Mouse (Mus musculus) left cerebral cortex, postnatal 25 days (tissue): ENCODE measurements around the gene Ezh1. TPM values are rescaled to one million over a fixed set of nuclear protein-coding genes. Genes with fewer than 3 reads are reported as not detected.

Experiments
- DNase-seq, 2 experiments: peaks; one replicate each; pipeline ENCODE4 v3.0.0; 2022; ENCODE audit warnings: low spot score in 2 of 2, mixed read lengths in 1 of 2
- intact Hi-C: fragments of 180-260 bp; cut with DNase I; formaldehyde crosslinking; loops from one replicate; pipeline ENCODE4 v1.15.1; 2025
- total RNA-seq, 2 experiments: library from RNA; stranded (reverse); gene quantifications; 2 replicates each; pipeline ENCODE4 v1.2.3; 2021

The Ezh1 gene
- total RNA-seq, 2 experiments from 2014 or later: 42.8 to 48.5 TPM

DNA sequence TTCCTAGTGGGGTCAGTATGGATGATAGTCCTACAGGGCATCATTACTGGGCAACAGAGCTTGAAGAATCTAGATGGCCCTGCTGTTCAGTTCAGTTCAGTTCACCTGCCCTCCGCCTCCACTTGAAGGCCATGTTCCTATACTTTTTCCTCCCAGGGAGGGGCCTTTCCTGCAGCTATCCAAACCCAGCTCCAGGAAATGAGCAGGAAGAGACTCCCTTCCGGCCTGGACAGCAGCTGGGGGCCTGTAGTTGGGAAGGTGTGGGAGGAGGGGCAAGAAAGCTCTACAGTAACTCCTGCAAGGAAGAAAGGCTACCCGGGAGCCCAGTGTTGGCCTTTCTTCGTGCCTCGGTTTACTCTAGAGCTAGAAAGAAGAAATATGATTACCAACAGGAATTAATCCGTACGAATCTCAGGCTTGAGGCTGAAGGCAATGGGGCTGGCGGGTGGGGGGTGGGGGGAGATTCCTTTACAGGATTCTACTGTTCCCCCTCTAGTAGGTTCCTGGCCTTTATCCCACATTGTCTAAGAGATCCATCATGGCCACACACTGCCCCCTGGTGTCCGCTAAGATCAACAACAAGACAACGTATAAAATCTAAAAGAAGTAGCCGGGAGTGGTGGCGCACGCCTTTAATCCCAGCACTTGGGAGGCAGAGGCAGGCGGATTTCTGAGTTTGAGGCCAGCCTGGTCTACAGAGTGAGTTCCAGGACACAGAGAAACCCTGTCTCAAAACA, 22.2 kb upstream of the Ezh1 start:
- intact Hi-C loops: no loop called here
- peak; percentile 66 to 69 for DNase-seq

DNA sequence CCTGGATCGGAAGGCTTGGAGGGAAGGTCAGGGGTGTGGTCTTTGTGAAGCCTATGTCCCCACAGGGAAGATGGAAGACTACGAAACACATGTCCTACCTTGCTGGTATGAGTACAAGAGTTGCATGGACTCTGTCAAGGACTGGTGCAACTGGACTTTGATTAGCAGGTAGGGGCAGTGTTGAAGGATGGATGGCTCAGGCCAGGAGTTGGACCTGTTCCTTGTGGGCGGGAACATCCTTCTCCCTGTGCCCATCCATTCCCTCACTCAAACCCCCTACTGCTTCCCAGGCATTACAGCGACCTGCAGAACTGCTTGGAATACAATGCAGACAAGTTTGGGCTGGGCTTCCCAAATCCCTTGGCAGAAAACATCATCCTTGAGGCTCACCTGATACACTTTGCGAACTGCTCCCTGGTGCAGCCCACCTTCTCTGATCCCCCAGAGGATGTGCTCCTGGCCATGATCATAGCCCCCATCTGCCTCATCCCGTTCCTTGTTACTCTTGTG, 21.3 kb upstream of the Ezh1 start:
- no peak for DNase-seq
- intact Hi-C loops: loop anchor here (2.0 kb wide), 1 partner anchor 17 kb away; no protein-coding TSS in a partner anchor

DNA sequence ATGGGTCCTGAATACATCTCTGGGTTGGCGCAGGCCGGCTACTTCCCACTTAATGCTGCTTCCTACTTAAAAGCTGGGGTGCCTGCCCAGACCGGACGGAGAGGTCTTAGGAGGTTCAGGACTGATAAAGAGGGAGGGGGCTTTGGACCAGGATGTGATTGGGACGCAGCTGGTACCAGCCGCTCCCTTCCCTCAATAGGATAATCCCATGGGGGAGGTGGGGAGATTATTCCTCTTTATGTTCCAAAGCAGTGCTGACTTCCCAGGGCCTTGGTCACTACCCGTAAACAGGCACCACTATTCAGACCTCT, 20.4 kb upstream of the Ezh1 start:
- DNase-seq: no peak
- intact Hi-C loops: loop anchor here (2.0 kb wide), 1 partner anchor 16 kb away; no protein-coding TSS in a partner anchor

DNA sequence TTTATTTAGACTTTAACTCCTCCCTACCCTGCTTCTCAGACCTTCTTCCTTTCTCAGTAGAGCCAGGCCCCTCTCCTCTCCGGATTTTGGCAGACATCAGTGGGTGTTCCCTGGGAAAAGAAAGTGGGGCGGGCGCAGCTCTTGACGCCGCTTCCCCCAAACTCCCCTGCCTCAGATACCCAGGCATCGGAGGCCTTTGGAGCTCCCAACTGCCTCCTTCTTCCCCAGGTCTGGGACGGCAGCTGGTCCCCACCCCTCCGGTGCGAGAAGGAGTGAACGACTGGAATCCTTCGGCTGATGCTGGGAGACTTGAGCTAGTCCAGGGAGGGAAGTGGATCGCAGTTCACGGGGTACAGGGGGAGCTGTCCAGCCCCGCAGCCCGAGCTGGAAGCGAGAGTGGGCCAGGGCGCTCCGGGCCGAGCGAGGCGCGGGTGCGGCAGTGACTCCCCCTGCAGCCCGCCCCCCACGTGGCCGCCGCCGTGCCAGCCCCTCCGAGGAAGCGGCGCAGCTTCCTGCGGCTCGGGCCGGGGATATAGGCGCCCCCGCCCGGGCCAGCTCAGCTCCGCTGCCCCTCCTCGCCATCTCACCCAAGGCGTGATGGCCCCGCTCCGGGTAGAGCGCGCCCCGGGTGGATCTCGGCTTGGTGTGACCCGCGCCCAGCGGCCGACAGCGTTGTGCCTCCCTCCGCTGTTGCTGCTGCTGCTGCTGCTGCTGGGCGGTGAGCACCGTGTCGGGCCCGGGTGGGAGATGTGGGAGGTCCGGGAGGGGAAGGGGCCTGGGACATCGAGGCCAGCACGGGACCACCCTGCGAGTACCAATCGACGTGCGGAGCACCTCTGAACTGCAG, 19.8 kb upstream of the Ezh1 start, which contains the start of gene Ramp2:
TSS of gene Ramp2 (plus strand) at position 174 of the 847 bp plus-strand sequence.
- DNase-seq: peak in 1 of 2 experiments; percentile 36
- intact Hi-C loops: loop anchor here (2.0 kb wide), 1 partner anchor 15 kb away; no protein-coding TSS in a partner anchor

DNA sequence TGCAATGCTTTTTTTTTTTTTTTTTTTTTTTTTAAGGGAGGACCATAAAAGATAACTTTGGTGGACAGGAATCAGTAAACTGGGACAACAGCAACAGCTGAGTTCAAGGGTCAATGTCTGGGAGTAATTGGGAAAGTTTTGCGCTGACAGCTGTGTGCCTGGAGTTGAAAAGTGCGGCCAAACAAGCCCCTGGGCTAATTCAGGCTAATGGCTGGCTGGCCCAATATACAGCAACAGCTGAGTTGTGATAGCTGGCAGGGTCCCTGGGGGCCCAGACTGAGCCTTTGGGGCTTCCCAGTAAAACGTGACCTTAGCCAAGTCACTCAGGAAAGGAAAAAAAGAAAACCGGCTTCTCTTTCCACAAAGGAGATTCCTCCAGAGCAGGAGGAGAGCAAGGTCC, 18.8 kb upstream of the Ezh1 start:
- no peak for DNase-seq
- intact Hi-C loops: no loop called here

DNA sequence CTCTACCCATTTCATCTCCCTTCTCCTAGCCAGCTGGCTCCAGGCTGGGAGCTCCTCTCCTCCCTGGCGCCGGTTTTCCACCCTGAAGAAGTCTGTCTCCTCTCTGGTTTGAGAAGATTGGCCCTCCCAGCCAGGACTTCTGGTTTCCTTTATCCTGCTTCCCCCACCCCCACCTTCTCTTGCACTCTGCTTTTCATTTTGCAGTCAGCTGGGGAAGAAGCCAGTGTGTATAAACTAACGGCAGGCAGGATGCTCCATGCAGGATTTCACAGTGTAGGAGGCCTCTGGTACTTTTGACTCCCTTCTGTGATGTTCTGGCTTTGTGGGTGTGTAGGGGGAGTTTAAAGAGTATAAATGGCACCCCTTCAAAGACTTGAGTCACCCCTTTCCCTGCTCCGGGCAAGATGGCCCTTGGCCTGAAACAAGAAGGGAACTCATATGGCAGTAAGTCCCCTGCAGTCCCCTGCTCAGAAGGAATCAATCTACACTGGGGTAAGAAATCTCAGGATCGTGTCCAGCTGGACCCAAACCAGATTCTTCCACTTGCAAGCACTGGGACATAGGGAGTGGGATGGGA, 11.9 kb upstream of the Ezh1 start:
- DNase-seq: peak in 1 of 2 experiments; percentile 78
- intact Hi-C loops: no loop called here

DNA sequence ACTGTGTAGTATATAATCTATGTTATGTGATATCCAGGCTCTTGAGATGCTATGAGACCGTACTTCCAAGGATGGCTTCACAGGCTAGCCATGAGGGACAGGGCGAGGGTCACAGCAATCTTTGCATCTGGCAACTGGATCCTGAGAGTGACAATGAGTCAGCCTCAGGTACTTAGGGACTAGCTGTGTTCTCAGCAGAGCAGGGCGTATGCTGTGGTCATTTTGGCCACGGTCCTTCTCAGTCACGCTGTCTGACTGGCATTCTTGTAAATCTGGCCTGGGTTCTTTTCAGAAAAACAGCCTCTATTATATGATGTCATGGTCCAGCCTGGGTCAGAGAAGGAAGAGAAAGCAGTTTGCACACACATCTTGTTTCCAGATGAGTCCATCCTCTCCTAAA, 10.5 kb upstream of the Ezh1 start:
- DNase-seq: no peak
- intact Hi-C loops: no loop called here

DNA sequence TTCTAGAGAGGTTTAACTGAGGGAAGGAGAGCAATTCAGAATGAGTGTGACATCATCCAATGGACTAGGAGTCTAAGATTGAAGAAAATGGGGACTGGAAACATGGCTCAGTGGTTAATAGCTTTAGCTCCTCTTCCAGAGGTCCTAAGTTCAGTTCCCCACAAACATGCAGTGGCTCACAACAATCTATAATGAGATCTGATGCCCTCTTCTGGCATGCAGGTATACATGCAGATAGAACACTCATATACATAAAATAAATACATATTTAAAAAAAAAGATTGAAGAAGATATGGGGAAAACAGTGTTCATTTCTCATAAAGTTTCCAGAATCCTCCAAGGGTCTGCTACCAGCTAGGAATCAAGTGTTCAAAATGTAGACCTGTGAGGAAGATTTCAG, 9.2 kb upstream of the Ezh1 start:
- intact Hi-C loops: no loop called here
- no peak for DNase-seq

DNA sequence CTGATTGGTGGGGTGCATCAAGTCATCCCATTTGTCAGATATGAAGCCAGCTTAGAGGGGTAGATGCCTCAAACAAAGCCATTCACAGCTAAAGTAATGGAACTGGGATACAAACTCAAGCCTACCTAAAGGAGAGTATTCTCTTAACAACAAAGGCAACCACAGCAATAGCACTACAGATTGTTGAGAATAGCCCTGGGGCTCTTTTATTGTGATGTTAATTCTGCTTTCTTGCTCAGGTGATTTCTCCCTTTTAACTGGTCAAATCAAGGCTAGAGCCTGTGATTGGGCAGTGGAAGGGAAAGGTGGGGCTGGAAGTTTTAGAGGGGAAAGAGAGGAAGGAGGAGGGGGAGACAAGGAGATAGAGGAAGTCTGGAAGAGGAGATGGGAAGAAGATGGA, 7.9 kb upstream of the Ezh1 start:
- intact Hi-C loops: no loop called here

DNA sequence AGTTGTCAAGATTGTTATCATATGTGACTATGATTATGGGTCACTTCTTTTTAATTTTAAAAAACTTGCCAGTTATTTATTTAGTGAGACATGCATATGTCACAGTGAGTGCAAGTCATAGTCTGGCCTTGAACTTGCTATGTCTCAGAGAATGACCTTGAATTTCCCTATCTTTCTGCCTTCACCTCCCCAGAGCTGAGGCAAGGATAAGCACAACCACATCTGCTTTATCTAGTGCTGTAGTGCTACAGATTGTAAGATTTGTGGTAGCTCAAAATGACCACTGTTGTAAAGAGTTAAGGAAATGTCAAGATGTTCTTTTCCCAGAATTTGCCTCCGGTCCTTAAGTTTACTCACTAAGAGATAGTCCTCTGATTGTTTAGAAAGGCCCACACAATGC, 7.0 kb upstream of the Ezh1 start:
- intact Hi-C loops: no loop called here
- no peak for DNase-seq

More for the DNA sequence above, 7.9 kb upstream of the Ezh1 start:
- DNase-seq: no peak

DNA sequence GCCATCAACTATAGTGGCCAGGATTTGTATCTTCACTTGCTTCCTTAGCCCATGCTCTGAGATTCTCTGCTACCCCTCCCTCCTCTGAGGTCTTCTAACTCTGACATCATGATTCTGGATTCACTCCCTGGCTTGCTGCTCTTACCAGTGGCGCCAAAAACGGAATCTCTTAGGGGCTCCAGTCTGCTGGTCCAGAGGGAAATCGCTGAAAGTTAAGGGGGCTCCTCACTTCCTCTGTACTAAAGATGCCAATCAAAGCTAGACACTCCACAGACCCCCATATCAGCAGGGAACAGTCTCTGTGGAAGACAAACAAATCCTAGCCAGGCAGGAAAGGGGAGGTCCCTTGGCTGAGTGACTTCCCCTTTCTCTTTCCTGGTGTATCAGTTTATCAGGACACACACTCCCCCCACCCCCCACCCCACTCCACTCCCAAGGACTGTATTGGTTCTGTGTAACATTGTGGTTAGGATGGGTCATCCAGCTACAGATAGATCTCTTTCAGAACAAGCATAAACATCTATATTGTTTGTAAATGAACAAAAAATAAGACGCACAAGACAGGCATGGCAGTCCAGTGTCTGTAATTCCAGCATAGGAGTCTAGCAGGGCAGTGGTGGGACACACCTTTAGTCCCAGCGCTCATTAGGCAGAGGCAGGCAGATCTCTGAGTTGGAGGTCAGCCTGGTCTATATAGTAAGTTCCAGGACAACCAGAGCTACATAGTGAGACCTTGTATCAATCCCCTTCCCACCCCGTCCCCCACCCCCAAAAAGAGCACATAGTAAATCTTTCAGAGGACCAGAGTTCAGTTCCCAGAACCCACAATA, 6.0 kb upstream of the Ezh1 start:
- intact Hi-C loops: no loop called here
- no peak for DNase-seq

DNA sequence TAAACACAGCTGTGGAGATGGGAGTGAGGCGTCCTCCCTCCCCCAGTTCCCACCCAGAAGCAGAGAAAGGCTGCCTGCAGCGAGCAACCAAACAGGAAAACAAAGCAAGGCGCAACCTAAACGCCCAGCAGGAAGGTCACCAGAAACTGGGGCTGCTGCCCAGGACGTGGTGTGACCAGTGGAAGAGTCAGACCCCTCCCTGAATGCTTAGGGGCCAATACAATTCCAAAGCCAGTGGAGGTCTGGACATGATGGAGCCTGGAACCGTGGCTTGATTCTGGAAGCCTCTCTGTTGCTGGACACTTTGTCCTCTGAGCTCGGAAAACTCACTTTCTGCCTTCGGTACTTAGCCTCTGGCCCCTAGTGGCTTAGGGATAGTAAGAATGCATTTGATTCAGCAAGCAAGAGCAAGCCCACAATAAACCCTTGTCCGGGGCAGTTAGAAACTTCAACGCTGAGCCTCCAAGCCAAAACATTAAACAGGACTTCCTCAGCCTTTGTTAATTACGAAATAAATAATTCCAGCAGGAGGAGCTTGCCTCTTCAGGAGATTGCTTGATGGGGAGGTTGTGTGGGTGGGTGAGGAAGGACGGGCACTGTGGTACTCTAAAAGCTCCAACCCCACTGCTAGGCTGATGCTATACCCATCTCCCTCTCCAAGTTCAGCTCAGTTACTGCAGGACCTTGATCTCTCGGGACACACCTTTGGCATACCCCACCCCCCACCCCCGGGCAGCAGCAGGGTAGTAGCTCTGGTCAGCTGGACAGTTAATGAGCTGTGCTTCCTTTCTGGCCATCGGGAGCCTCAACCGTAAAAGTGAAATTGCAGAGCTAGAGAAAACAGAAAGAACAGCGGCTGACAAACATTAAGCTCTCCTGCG, 5.0 kb upstream of the Ezh1 start:
- intact Hi-C loops: loop anchor here (2.0 kb wide), 1 partner anchor 16 kb away; the partner anchor contains the start of gene Ramp2
- peak in 1 of 2 experiments; percentile 6 for DNase-seq

DNA sequence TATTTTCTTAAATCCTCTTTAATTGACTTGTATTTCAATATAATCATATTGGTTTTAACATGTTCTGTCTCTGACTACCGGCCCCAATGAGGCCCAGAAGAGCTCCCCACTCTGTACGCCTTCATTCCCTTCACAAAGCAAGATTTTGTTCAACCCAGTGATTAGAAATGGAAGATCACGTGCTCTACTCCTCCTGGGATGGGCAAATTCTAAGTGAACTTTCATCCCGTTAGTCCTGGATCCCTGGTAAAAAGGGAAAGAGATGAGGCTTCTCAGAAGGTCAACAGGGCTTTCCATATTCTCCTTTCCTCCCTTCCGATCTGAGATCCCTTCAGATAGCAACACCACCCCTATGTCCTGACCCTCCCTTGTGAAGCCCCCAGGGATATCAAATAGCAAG, 4.3 kb upstream of the Ezh1 start:
- intact Hi-C loops: loop anchor here (2.0 kb wide), 1 partner anchor 16 kb away; the partner anchor contains the start of gene Ramp2
- DNase-seq: no peak

DNA sequence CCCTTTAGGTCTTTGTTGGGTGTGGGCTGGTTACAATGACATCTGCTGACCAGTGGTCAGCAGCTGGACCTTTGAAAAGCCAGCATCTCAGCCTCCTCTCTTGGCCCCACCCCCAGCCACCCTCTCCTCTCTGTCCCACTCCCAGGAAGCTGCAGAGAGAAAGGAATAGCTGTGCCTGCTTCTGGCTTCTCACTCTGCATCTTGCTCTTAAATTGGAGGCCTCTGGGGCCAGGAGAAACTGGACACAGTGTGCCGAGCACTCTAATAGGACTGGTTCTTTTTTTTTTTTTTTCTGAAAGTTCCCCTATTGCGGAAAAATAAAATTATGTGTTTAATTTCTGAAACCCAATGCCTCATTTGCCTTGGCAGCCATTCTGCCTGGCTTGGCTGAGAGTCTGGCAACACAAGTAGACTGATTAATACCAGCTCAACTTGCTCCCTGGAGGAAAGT, 3.8 kb upstream of the Ezh1 start:
- no peak for DNase-seq
- intact Hi-C loops: loop anchor here (2.0 kb wide), 1 partner anchor 17 kb away; the partner anchor contains the start of gene Ramp2

DNA sequence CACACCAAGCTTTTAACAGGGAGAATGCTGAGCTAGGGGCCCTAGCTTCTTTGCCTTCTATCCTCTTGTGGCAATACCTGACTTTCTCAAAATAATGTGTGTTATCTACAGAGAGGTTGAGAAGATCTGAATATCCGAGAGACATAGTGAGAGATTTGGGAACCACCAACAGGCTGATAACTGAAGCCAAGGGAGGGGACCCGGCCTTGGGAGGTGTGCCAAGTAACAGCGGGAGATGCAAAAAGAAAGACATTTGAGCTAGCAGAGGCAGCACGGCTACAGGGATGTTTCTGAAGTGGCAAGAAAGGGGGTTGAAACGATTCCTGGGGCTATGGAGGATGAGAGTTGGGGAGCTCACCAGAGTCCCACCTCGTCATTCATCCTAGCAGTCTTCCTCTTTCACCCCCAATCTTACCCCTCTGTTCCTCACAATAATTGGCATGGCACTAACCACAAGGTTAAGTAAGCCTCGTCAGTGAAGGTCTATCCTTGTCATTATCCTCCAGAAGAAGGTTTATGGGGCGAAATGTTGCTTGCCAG, 3.2 kb upstream of the Ezh1 start:
- intact Hi-C loops: no loop called here

DNA sequence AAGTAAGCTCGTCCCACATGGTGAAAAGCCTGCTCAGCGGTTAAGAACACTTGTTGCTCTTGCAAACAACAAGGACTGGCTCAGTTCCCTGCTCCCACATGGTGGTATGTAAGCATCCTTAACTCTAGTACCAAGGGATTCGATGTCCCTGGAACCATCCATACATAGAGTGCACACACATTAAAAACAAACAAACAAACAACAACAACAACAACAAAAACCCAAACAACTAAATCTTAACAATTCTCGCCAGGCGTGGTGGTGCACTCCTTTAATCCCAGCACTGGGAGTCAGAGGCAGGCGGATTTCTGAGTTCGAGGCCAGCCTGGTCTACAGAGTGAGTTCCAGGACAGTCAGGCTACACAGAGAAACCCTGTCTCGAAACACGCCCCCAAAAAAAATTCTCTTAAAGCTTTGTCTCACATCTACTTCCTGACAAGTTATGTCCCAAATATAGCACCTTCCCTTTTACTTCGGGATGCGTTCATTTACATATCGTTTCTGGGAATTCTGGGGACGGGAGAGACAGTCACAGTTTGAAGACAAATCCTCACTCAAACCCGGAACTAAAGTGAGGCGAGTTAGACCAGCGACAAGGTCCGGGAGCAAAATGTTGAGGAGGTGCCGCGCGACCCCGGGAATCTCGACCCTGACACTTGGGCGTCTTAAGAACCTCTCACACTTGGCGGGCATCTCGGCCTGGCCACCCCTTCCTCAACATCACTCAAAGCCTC, 765 bp downstream of the Ezh1 start:
- peak in 1 of 2 experiments; percentile 6 for DNase-seq
- intact Hi-C loops: no loop called here

More for the DNA sequence above, 3.2 kb upstream of the Ezh1 start:
- DNase-seq: no peak

DNA sequence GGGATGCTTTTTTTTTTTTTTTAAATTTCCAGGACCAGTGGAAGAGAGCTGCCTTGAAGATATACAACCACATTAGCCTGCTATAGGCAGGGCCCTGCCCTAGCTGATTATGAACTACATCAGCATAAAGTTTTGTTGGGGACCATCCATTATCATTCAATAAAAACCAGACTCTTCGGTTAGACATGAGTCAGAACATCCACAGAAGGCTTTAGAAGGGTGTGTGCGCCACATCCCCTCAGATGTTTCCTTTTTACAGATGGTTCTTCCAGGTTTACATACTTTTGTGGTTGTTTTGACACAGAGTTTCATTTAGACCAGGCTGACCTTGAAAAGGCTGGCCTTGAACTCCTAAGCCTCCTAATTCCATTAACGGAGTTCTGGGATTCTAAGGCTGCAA, 1.9 kb downstream of the Ezh1 start:
- no peak for DNase-seq
- intact Hi-C loops: no loop called here
